Mouse (Mus musculus) kidney, embryonic 16.5 days (tissue): ENCODE data around the gene Tmem45b. TPM values are rescaled to one million over a fixed set of nuclear protein-coding genes. Genes with fewer than 3 reads are reported as not detected.

Source experiments
- ATAC-seq: fragments of 200-750 bp; cut with Nextera tagmentation; 2 replicates; pipeline ENCODE4 v1.8.0; 2017; ENCODE audit warnings: moderate TSS enrichment; ENCODE audit not compliant: low FRiP score, low TSS enrichment
- H3K27ac ChIP-seq: fragments of 300-500 bp; sonication (generic); 2 replicates; pipeline ENCODE4 v1.5.1; 2014; ENCODE audit warnings: low read length
- H3K27me3 ChIP-seq: fragments of 300-500 bp; sonication (generic); 2 replicates; pipeline ENCODE4 v1.6.1; 2014; ENCODE audit warnings: low read length, control low read depth, mixed read lengths; ENCODE audit not compliant: insufficient read depth
- H3K36me3 ChIP-seq: fragments of 300-500 bp; sonication (generic); 2 replicates; pipeline ENCODE4 v1.6.1; 2014; ENCODE audit warnings: low read length, control low read depth, mixed read lengths; ENCODE audit not compliant: insufficient read depth
- H3K4me1 ChIP-seq: fragments of 300-500 bp; sonication (generic); 2 replicates; pipeline ENCODE4 v1.6.1; 2014; ENCODE audit warnings: low read length, control low read depth, mixed read lengths; ENCODE audit not compliant: insufficient read depth
- H3K4me2 ChIP-seq: fragments of 300-500 bp; sonication (generic); replicated peaks from 2 replicates; pipeline ENCODE4 v1.6.1; 2014; ENCODE audit warnings: low read depth, low read length
- H3K4me3 ChIP-seq: fragments of 300-500 bp; sonication (generic); 2 replicates; pipeline ENCODE4 v1.5.1; 2014; ENCODE audit warnings: mild to moderate bottlenecking, low read length
- H3K9ac ChIP-seq: fragments of 300-500 bp; sonication (generic); replicated peaks from 2 replicates; pipeline ENCODE4 v1.6.1; 2014; ENCODE audit warnings: low read length
- H3K9me3 ChIP-seq: fragments of 300-500 bp; sonication (generic); 2 replicates; pipeline ENCODE4 v1.6.1; 2016; ENCODE audit warnings: low read length, control low read depth
- WGBS: fragments of 180-500 bp; shearing (Covaris S2); extraction: QIAGEN DNeasy Blood & Tissue Kit; methylation state at CpG from one replicate; pipeline ENCODE4 v1.1.7; 2014; 5-methylcytosine and 5-hydroxymethylcytosine counted together
- polyA plus RNA-seq: library from polyadenylated mRNA; unstranded; fragments of >200 nt; fragmentation: Nextera tagmentation; extraction: Ambion mirVana; gene quantifications from 2 replicates; pipeline ENCODE4 v1.2.1, GENCODE M21; 2015

The Tmem45b gene
- polyA plus RNA-seq, 1 experiment from 2014 or later: 31.8 TPM

DNA sequence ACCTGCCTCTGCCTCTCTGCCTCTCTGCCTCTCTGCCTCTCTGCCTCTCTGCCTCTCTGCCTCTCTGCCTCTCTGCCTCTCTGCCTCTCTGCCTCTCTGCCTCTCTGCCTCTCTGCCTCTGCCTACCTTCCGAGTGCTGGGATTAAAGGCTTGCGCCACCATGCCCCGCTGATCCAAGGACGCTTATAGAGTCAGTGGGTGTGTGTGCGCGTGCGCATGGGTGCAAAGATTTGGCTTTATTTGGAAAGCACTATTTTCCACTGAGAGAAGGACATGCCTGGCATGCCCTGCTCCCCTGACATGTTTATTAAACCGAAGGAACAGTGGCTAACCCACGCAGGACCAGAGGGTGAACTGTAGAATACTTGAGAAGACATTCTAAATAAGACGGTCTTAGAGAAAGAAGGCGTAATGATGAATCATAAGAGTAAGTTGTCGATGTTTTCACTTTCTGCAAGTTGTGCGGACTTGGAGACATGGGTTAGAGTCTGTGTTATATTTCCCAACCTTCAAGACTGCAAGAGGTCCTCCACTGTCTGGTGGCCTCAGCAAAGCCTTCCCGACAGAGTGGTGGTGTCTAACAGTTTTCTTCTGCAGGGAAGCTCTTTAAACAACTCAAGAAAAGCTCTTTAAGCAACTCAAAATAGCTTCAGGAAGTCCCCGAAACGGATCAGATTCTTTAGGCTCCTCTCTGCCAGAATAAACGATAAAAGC lies 79.3 kb downstream of the Tmem45b start:
- Histone ChIP-seq H3K9ac (peak overlapping the region; percentile 91; the same call in 1 of the 2 replicates), H3K27me3 (no peaks in the 10 kb centered on the region), H3K36me3 (peaks cover 5% of the 10 kb centered on the region; the same call in 1 of the 2 replicates), H3K9me3 (no peaks in the 10 kb centered on the region), H3K4me1 (peaks cover 15% of the 10 kb centered on the region), H3K27ac (no peak overlapping the region), H3K4me2 (peak overlapping the region; percentile 87; the same call in 1 of the 2 replicates), H3K4me3 (peak overlapping the region; percentile 88; the same call in 1 of the 2 replicates)
- WGBS: 79% methylated on average over 17 of the region's 17 CpGs
- no peak for ATAC-seq

DNA sequence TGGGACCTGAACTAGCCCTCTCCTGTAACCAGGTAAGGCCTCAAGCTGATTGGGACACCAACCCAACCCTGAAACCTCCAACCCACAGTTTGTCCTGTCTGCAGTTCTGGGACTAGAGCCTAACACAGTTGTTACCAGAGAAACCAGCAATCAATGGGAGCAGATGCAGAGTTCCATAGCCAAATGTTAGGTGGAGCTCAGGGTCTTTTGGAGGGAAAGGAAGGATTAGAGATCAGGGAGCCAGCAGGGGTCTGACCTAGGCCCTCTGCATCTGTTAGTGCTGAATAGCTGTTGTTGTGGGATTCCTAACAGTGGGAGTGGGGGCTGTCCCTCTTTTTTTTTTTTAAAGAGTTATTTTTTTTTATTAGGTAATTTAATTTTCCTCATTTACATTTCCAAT lies 87.6 kb downstream of the Tmem45b start:
- no peak overlapping the region for H3K4me3 ChIP-seq
- H3K27ac ChIP-seq: no peak overlapping the region
- H3K9ac ChIP-seq: no peak overlapping the region
- peaks cover 4% of the 10 kb centered on the region for H3K9me3 ChIP-seq
- no peak overlapping the region for H3K4me2 ChIP-seq
- H3K27me3 ChIP-seq: no peaks in the 10 kb centered on the region
- ATAC-seq: no peak
- H3K36me3 ChIP-seq: peaks cover 11% of the 10 kb centered on the region; the same call in 1 of the 2 replicates
- no peaks in the 10 kb centered on the region for H3K4me1 ChIP-seq

Other genes with a start within 250 kb of the Tmem45b start
- 5.4 and 5.8 TPM in 2 replicates for gene Prdm10, start 183.9 kb downstream of the Tmem45b start, polyA plus RNA-seq
- gene Nfrkb, start 78.3 kb downstream of the Tmem45b start, polyA plus RNA-seq: 21.9 and 23.4 TPM in 2 replicates